Mouse (Mus musculus) cerebellum, postnatal 25 days (tissue): ENCODE results near the gene Pram1.

Experiments used
- DNase-seq, 2 experiments: peaks; one replicate each; pipeline ENCODE4 v3.0.0; 2021; ENCODE audit warnings: mixed read lengths in 2 of 2

Pram1 gene

DNA sequence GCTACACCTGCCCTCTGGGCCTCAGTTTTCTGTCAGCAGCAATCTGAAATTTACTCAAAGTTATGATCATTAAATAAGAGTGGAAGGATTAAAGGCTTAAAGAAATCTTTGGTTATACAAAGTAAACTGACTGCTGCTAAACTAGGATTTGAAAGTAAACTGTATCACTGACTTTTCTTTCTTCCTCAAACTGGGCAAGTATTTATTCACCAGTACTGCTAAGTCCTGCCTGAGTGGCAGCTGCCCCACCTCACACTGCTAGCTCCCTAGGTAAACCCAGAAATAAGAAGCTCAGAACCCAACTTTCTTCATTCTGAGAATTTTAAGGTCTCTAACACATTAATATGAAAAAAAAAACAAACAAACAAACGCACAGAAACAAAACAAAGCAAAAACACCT lies 36.0 kb downstream of the Pram1 start:
- DNase-seq, result no peak

DNA sequence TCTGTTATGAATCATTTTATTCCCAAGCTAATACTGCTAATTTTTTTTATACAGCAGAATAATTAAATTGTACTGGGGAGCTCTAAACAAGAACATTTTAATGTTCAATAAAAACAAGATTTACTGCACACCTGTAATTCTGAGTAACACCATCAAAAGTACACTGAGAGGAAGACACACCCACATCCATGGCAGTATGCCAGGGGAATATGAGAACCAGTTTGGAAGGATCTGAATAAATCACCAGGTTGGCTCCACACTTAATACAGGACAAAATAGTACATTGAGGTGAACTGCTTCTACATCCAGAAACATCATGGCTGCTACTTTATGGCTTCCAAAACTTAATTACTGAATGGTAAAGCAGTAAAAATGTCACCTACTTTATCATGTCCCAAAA lies 37.6 kb downstream of the Pram1 start:
- DNase-seq, result peak in 1 of 2 experiments; percentile 24

DNA sequence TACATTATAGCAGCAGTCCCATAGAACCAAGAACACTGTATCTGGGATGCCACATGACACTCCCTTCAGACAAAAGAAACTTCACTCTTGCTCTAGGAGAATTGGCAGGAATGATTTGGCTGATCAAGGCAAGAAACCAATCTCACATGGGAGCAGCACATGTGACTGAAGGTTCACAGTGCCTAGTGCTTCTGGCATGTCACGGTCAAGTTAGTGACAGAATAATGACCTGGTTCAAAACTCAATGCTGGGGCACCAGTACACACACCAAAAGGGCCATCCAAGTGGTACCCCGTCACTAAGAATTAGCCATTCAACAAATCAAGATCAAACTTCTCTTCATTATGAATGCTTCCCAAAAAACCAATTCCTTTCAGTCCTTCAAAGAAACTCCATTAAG lies 38.2 kb downstream of the Pram1 start:
- DNase-seq, result no peak

DNA sequence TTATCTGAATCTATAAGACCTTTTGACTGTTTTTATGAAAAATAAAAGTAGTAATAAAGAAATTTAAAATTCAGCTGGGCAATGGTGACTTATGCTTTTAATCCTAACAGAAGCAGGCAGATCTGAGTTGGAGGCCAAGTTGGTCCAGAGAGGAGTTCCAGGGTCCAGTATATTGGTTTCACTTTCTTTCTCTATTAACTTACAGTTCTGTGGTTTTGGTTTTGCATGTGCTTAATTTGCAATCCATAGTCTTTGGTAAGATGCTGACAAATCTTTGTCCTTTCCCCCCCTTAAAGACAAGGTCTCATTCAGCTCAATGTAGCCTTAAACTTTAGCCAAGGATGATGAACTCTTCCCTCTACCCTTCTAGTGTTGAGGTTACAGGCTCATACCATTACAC lies 40.9 kb downstream of the Pram1 start:
- no peak for DNase-seq

DNA sequence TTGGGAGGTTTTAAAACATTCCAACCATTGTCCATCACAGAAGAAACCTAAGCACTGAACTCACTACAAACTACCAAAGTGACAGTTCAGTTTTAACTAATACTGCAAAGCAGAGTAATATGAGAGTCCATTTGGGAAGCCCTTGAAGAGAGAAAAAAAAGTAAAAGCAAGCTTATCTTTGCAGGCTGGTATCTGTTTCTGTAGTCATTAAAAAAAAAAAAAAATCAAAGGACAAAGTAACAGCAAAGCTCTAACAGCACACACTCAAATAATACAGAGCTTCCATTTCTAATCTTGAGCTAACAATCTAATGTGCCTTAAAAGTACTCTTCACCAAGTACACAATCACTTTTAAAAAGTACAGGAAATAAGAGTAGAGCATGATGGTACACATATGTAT lies 43.9 kb downstream of the Pram1 start:
- DNase-seq, result no peak

DNA sequence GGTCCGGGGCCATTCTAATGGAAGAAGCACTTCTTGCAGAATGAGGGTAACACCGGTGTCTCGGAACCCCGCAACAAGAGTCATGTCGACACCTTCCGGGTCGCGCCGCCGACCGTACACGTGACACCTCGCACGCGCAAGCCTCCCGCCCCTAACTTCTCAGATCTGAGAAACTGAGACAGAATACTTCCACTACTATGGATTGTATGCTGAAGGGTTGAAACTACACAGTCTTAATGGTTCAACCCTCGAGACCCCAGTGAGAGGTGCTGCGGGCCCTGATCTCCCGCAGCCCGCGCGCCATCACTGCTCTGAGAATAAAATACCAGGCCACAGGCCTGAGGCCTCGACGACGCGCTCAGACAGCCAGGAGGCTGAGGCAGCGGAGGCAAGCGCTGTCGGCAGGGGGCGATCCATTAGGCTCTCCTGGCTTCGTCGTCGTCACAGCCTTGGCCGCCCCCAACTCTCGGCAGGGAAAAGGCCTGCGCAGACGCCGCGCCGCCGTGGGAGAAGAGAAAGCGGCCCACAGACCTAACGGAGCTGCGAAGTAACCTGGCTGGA lies 46.9 kb downstream of the Pram1 start:
- peak in 1 of 2 experiments; percentile 76 for DNase-seq

DNA sequence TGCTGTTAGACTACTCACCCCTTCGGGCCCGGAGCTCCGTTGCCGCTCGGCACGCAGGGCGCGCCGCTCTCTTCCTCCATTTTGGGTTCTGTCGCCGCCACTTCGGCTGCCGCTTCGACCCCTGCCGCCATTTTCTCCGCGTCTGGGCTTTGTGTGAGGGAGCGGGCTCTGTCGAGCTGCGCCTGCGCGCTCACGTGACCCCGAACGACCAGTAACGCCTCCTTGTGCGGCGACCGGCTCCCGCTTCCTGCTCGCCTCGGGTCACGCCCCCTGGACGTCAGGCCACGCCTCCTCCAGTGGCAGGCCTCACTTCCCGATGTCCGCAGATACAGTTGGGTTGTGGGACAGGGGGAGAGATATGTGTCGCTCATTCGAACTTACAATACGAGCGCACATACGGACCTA lies 47.4 kb downstream of the Pram1 start:
- DNase-seq, result peak; percentile 97 to 99

DNA sequence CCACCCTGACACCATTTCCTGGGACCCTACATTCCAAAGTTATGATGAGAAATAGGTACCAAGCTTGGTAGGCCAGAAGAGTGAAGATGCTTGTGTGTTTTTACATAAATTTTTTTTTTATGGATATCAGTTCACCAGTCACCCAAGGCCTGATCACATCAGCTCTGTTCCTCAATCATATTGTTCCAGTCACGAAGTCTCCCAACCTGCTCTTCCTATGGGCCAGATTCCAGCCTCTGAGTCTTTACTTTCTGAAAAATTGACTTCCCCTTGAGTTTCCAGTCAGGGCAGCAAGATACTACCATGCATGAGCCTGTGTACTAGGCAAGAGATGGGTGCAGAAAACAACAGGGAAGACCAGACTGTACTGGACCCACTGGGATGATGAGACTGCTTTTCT lies 48.9 kb downstream of the Pram1 start, which contains the start of gene Hnrnpm:
Hnrnpm (minus strand) TSS at position 101 of the 400 bp plus-strand sequence.
- no peak for DNase-seq
